Mouse (Mus musculus): ENCODE results near the gene Pcyt2.

DNA sequence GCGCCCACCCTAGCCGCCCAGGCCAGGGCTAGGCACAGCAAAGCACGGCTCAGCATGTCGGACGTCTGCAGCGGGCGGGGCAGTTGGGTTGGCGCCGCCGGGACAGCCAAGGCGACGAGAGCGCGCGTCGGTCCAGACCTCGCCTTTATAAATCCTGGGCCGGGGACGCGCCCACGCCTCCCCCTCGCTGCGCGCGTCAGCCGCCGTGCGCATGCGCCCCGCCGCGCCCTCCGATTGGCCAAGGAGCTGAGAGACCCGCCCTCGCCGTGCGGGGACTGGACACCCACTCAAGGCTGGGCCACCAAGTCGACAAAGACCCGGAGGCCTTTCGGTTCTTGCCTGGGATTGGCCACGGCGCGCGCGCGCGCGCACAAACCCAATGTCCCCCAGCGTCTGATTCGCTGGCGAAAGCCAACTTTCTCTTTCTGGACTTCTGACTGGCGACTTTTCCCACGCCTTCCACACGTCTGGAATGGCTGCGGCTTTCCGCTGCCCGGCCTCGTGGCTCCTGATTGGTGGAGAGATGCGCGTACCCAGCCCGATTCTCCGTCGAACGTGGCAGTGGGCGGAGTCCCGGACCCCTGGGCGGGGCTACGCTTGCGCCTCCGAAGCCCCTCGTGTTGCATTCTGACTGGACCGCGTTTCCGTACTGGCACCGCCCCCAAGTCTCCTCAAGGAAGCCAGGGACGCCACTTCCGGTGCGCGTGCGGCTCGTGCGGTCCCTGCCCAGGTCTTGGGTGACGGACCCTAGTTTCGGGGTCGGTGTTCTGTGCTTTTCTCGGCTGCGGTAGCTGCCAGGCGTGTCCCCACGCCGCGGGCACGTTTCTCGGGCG is 44.8 kb downstream of the Pcyt2 start, which contains the start of gene P4hb:
- TF ChIP-seq CTCF (IDR thresholded peaks at IDR 0.05; ENCODE audit: borderline replicate concordance, control insufficient read depth, extremely low read depth, insufficient read depth, low read length, poor library complexity) (peak; percentile 58), POLR2A (IDR thresholded peaks at IDR 0.05; ENCODE audit: control insufficient read depth, extremely low read depth, insufficient read depth, low read length, poor library complexity) (peak; percentile 65)
